Mouse (Mus musculus) hindbrain, embryonic 13.5 days (tissue): Measurements from ENCODE around the gene Nudt7. TPM values are rescaled to one million over a fixed set of nuclear protein-coding genes. Genes with fewer than 3 reads are reported as not detected.

Experiments used
- ATAC-seq: fragments of 200-750 bp; cut with Nextera tagmentation; 2 replicates; pipeline ENCODE4 v1.8.0; 2017; ENCODE audit warnings: moderate TSS enrichment; ENCODE audit not compliant: low FRiP score
- H3K27ac ChIP-seq: fragments of 300-500 bp; sonication (generic); 2 replicates; pipeline ENCODE4 v1.5.1; 2015; ENCODE audit warnings: inconsistent platforms, mild to moderate bottlenecking, moderate library complexity
- H3K27me3 ChIP-seq: fragments of 300-500 bp; sonication (generic); 2 replicates; pipeline ENCODE4 v1.6.1; 2015; ENCODE audit warnings: mild to moderate bottlenecking, inconsistent platforms
- H3K36me3 ChIP-seq: fragments of 300-500 bp; sonication (generic); 2 replicates; pipeline ENCODE4 v1.6.1; 2015; ENCODE audit warnings: mild to moderate bottlenecking, inconsistent platforms
- H3K4me1 ChIP-seq: fragments of 300-500 bp; sonication (generic); replicated peaks from 2 replicates; pipeline ENCODE4 v1.6.1; 2015; ENCODE audit warnings: inconsistent platforms
- H3K4me2 ChIP-seq: fragments of 300-500 bp; sonication (generic); 2 replicates; pipeline ENCODE4 v1.6.1; 2015; ENCODE audit warnings: inconsistent platforms, mild to moderate bottlenecking, moderate library complexity
- H3K4me3 ChIP-seq: fragments of 300-500 bp; sonication (generic); 2 replicates; pipeline ENCODE4 v1.5.1; 2015; ENCODE audit warnings: mild to moderate bottlenecking, inconsistent platforms
- H3K9ac ChIP-seq: fragments of 300-500 bp; sonication (generic); 2 replicates; pipeline ENCODE4 v1.6.1; 2015; ENCODE audit warnings: mild to moderate bottlenecking, inconsistent platforms
- H3K9me3 ChIP-seq: fragments of 300-500 bp; sonication (generic); 2 replicates; pipeline ENCODE4 v1.6.1; 2016; ENCODE audit warnings: inconsistent platforms
- WGBS: fragments of 180-500 bp; shearing (Covaris S2); methylation state at CpG from one replicate; pipeline ENCODE4 v1.1.7; 2015; 5-methylcytosine and 5-hydroxymethylcytosine counted together
- polyA plus RNA-seq: library from polyadenylated mRNA; unstranded; fragments of >200 nt; fragmentation: Nextera tagmentation; extraction: Ambion mirVana; gene quantifications from 2 replicates; pipeline ENCODE4 v1.2.1, GENCODE M21; 2015

The Nudt7 gene
- polyA plus RNA-seq, 1 experiment from 2014 or later, result 8.4 TPM

DNA sequence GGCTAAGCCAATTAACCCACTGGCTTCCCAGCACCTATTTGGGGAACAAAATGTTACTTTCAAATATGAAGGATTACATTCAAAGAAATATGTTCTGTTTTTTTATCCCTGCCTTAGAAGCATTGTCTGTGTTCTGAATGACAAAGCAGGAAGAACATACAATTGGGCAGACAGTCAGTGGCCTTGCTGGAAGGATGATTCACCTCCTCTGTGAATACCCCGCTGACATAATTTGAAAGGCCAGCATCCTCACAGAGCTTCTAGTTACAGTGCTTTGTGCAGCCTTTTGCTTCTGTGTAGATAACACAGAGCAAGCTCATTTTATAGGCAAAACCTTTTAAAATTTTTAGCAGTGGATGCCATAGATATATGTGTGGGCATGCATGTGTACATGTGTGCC, 11.6 kb upstream of the Nudt7 start:
- Histone ChIP-seq H3K4me2 (no peak overlapping the region), H3K4me1 (no peaks in the 10 kb centered on the region), H3K27me3 (no peaks in the 10 kb centered on the region), H3K36me3 (no peaks in the 10 kb centered on the region), H3K9ac (no peak overlapping the region), H3K27ac (no peak overlapping the region), H3K9me3 (no peaks in the 10 kb centered on the region), H3K4me3 (no peak overlapping the region)
- ATAC-seq, result no peak
- WGBS, result 88% methylated on average over 1 of the region's 1 CpGs

DNA sequence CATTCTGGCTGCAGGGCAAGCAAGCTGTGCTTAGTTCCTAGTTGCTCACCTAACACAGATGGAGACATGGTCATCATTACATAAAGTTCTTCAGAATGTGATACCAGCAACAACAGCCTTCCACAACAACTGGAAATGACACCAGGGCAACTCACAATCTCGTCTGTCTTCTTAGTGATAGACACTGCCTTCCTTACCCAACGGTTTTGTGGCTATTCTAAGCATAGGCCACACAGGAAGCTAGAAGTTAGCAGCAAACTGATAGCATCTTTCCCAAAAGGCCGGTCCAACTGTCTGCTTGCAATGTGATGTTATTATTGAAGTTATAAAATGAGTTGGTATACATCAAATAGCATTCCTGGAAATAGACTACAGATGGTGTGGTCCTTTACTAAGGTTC, 9.7 kb upstream of the Nudt7 start:
- ATAC-seq, result no peak
- Histone ChIP-seq H3K36me3 (no peaks in the 10 kb centered on the region), H3K9ac (no peak overlapping the region), H3K9me3 (no peaks in the 10 kb centered on the region), H3K4me2 (no peak overlapping the region), H3K27ac (no peak overlapping the region), H3K4me3 (no peak overlapping the region), H3K4me1 (no peaks in the 10 kb centered on the region), H3K27me3 (no peaks in the 10 kb centered on the region)
- 78% methylated on average over 3 of the region's 3 CpGs for WGBS

DNA sequence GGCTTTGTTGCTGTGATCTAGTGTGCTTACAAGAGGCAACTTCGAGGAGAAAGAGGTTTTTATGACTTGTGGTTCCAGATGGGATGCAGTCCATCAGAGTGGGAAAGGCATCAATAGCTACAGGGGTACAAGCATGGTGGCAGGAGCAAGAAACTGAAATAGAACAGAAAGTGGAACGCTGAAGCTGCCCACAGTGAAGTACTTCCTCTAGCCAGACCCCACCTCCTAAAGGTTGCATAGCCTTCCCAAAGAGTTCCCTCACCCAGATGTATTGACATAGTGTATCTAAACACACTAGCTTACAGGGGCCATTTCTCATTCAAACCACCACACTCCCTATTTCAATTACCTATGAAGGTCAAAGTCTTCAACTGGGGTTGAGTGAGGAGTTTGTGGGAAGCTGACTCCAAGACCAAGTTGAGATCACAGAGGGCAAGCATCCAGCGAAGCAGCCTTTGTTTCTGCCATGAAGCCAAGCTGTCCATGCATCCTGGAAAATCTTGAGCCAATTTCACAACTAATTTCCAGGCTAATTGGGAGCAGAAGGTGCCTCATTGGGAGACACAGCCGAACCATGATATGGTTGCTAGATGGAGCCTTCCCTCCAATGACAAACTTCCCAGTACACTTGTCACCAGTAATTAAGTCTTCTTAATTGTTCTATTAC, 9.1 kb upstream of the Nudt7 start:
- H3K4me1 ChIP-seq, result no peaks in the 10 kb centered on the region
- H3K36me3 ChIP-seq, result no peaks in the 10 kb centered on the region
- no peak overlapping the region for H3K4me3 ChIP-seq
- no peak overlapping the region for H3K27ac ChIP-seq
- H3K4me2 ChIP-seq, result no peak overlapping the region
- H3K27me3 ChIP-seq, result no peaks in the 10 kb centered on the region
- no peak for ATAC-seq
- no peaks in the 10 kb centered on the region for H3K9me3 ChIP-seq
- H3K9ac ChIP-seq, result no peak overlapping the region
- WGBS, result 73% methylated on average over 4 of the region's 4 CpGs

- Histone ChIP-seq H3K9ac (no peak overlapping the region), H3K27ac (no peak overlapping the region), H3K4me1 (peaks cover 13% of the 10 kb centered on the region), H3K4me2 (no peak overlapping the region), H3K4me3 (no peak overlapping the region), H3K27me3 (no peaks in the 10 kb centered on the region), H3K9me3 (no peaks in the 10 kb centered on the region), H3K36me3 (no peaks in the 10 kb centered on the region)
- no peak for ATAC-seq
- 88% methylated on average over 7 of the region's 7 CpGs for WGBS
Measured at GRCm38 (mm10) chr8:114130838-114131237, 2.5 kb upstream of the Nudt7 start.

GRCm38 (mm10) chr8:114131421-114131820, 1.9 kb upstream of the Nudt7 start:
- Histone ChIP-seq H3K4me1 (peaks cover 13% of the 10 kb centered on the region), H3K27ac (no peak overlapping the region), H3K36me3 (no peaks in the 10 kb centered on the region), H3K9ac (no peak overlapping the region), H3K4me2 (no peak overlapping the region), H3K4me3 (no peak overlapping the region), H3K9me3 (no peaks in the 10 kb centered on the region), H3K27me3 (no peaks in the 10 kb centered on the region)
- 92% methylated on average over 4 of the region's 4 CpGs for WGBS
- ATAC-seq, result no peak

DNA sequence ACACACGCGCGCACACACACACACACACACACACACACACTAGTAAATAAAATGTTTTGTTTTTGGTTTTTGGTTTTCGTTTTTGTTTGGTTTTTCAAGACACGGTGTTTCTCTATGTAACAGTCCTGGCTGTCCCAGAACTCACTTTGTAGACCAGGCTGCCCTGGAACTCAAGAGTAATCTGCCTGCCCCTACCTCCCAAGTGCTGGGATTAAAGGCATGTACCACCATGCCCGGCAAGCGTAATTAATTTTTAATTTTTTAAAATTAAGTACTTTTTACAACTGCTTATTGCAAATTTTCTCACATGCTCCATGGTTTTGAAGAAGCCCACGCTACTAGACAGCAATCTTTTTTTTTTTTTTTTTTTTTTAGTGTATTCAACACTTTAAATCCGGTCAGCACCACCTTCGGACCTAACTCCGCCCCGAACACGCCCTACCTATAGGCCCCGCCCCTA, 277 bp upstream of the Nudt7 start:
- Histone ChIP-seq H3K27ac (no peak overlapping the region), H3K36me3 (no peaks in the 10 kb centered on the region), H3K9ac (no peak overlapping the region), H3K27me3 (no peaks in the 10 kb centered on the region), H3K9me3 (no peaks in the 10 kb centered on the region), H3K4me1 (peaks cover 13% of the 10 kb centered on the region), H3K4me3 (peak overlapping the region; percentile 40), H3K4me2 (peak overlapping the region; percentile 62)
- ATAC-seq, result peak; percentile 82
- 34% methylated on average over 14 of the region's 14 CpGs for WGBS

GRCm38 (mm10) chr8:114136750-114137149, 3.4 kb downstream of the Nudt7 start:
- Histone ChIP-seq H3K4me2 (no peak overlapping the region), H3K36me3 (no peaks in the 10 kb centered on the region), H3K9me3 (no peaks in the 10 kb centered on the region), H3K4me1 (peaks cover 13% of the 10 kb centered on the region), H3K27ac (no peak overlapping the region), H3K4me3 (no peak overlapping the region), H3K27me3 (no peaks in the 10 kb centered on the region), H3K9ac (no peak overlapping the region)
- WGBS, result 94% methylated on average over 1 of the region's 1 CpGs
- no peak for ATAC-seq

DNA sequence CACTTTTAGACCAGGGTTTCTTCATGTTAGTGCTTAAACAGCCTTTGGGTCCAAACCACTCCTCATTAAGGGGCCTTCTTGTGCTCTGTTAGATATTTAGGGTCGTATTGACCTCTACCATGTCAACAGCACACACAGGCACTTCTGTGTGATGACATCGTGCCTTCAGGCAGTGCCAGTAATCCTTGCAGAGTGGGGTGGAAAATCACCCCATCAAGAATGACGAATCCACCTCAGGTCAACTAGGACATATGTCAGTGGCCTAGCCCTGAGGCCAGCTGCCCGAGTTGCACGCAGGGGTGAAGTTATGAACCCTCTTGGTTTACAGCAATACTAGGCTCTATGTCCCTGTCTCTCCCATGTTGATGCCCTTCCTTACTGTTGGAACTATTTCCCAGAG, 3.8 kb downstream of the Nudt7 start:
- Histone ChIP-seq H3K9me3 (no peaks in the 10 kb centered on the region), H3K36me3 (no peaks in the 10 kb centered on the region), H3K4me2 (no peak overlapping the region), H3K27ac (no peak overlapping the region), H3K4me3 (no peak overlapping the region), H3K4me1 (peaks cover 13% of the 10 kb centered on the region), H3K9ac (no peak overlapping the region), H3K27me3 (no peaks in the 10 kb centered on the region)
- no peak for ATAC-seq
- 80% methylated on average over 5 of the region's 5 CpGs for WGBS

DNA sequence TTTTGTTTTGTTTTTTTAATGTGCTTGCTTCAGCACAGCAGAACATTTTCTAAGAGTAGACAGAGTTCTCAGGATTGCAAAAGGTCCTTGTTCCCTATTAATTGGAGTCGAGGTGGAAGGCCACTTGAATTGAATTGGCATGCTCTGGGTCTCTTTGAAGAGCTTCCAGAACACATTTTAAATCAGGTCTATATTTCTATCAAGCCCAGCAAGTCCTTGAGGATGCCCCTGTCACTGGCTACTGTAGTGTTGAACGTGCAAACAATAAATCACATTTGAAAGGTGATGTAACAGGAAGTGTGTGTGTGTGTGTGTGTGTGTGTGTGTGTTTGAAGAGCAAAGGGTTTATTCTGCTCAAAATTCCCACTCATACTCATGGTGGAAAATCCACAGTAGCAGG, 7.1 kb downstream of the Nudt7 start:
- 83% methylated on average over 2 of the region's 2 CpGs for WGBS

DNA sequence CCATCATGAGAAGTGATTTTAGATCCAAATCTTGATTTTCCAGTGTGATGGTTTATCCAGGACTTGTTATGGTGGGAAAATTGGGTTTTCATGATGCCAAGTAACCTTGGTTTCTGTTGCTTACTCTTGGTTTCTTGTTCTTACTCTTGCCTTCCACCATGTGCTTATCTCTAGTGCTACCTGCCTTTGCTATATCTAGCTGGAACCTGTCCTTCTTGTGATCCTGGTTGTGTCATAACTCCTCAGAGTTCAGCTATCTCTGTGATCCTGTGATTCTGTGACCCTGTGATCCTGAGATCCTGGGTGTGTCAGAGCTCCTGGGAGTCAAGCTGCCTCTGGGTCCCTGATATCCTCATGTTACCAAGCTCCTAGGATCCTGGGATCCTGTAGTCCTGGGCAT, 8.8 kb downstream of the Nudt7 start:
- no peak overlapping the region for H3K27ac ChIP-seq
- H3K4me1 ChIP-seq, result no peaks in the 10 kb centered on the region
- H3K36me3 ChIP-seq, result no peaks in the 10 kb centered on the region
- H3K27me3 ChIP-seq, result no peaks in the 10 kb centered on the region
- H3K4me3 ChIP-seq, result no peak overlapping the region
- no peak for ATAC-seq
- H3K9me3 ChIP-seq, result no peaks in the 10 kb centered on the region
- H3K4me2 ChIP-seq, result no peak overlapping the region
- no peak overlapping the region for H3K9ac ChIP-seq

More for the DNA sequence above, 7.1 kb downstream of the Nudt7 start:
- Histone ChIP-seq H3K4me2 (no peak overlapping the region), H3K9ac (no peak overlapping the region), H3K36me3 (no peaks in the 10 kb centered on the region), H3K4me3 (no peak overlapping the region), H3K27ac (no peak overlapping the region), H3K4me1 (no peaks in the 10 kb centered on the region), H3K27me3 (no peaks in the 10 kb centered on the region), H3K9me3 (no peaks in the 10 kb centered on the region)
- no peak for ATAC-seq

- no peak overlapping the region for H3K9ac ChIP-seq
Measured at GRCm38 (mm10) chr8:114143645-114144290, 10.4 kb downstream of the Nudt7 start.

GRCm38 (mm10) chr8:114153311-114154045, 20.1 kb downstream of the Nudt7 start:
- ATAC-seq, result no peak
- WGBS, result 68% methylated on average over 6 of the region's 6 CpGs
- Histone ChIP-seq H3K9ac (no peak overlapping the region), H3K4me2 (no peak overlapping the region), H3K4me1 (0 out of 2 replicates have a peak, but pooled peaks cover 9% of the 10 kb centered on the region), H3K4me3 (no peak overlapping the region), H3K27me3 (no peaks in the 10 kb centered on the region), H3K9me3 (no peaks in the 10 kb centered on the region), H3K27ac (no peak overlapping the region), H3K36me3 (no peaks in the 10 kb centered on the region)

More at GRCm38 (mm10) chr8:114143645-114144290, 10.4 kb downstream of the Nudt7 start:
- Histone ChIP-seq H3K9me3 (no peaks in the 10 kb centered on the region), H3K27me3 (no peaks in the 10 kb centered on the region), H3K4me3 (no peak overlapping the region), H3K27ac (no peak overlapping the region), H3K36me3 (no peaks in the 10 kb centered on the region), H3K4me2 (no peak overlapping the region), H3K4me1 (no peaks in the 10 kb centered on the region)
- ATAC-seq, result no peak
- WGBS, result 81% methylated on average over 4 of the region's 4 CpGs
